Mouse (Mus musculus) forebrain, embryonic 10.5 days (tissue): ENCODE data around the gene Traf4. TPM values are rescaled to one million over a fixed set of nuclear protein-coding genes. Genes with fewer than 3 reads are reported as not detected.

Source experiments
- DNase-seq: peaks from one replicate; pipeline ENCODE4 v3.0.0-alpha.2; 2017; ENCODE audit warnings: low spot score; ENCODE audit errors: extremely low spot score
- H3K27ac ChIP-seq: fragments of 300-500 bp; sonication (generic); 2 replicates; pipeline ENCODE4 v1.5.1; 2016; ENCODE audit warnings: mild to moderate bottlenecking
- H3K27me3 ChIP-seq: fragments of 300-500 bp; sonication (generic); 2 replicates; pipeline ENCODE4 v1.6.1; 2016; ENCODE audit warnings: mild to moderate bottlenecking; ENCODE audit not compliant: poor library complexity, severe bottlenecking
- H3K36me3 ChIP-seq: fragments of 300-500 bp; sonication (generic); replicated peaks from 2 replicates; pipeline ENCODE4 v1.6.1; 2016; ENCODE audit warnings: mild to moderate bottlenecking, moderate library complexity
- H3K4me1 ChIP-seq: fragments of 300-500 bp; sonication (generic); 2 replicates; pipeline ENCODE4 v1.6.1; 2016
- H3K4me3 ChIP-seq: fragments of 300-500 bp; sonication (generic); 2 replicates; pipeline ENCODE4 v1.5.1; 2016; ENCODE audit warnings: mild to moderate bottlenecking, moderate library complexity
- H3K9me3 ChIP-seq: fragments of 300-500 bp; sonication (generic); 2 replicates; pipeline ENCODE4 v1.6.1; 2016; ENCODE audit warnings: mild to moderate bottlenecking, moderate library complexity
- WGBS: fragments of 180-500 bp; shearing (Covaris S2); methylation state at CpG from one replicate; pipeline ENCODE4 v1.1.7; 2016; 5-methylcytosine and 5-hydroxymethylcytosine counted together
- polyA plus RNA-seq: library from polyadenylated mRNA; unstranded; fragments of >200 nt; fragmentation: Nextera tagmentation; extraction: Ambion mirVana; gene quantifications from 2 replicates; pipeline ENCODE4 v1.2.1, GENCODE M21; 2016

Traf4 gene
- polyA plus RNA-seq, 1 experiment from 2014 or later = 104 TPM

GRCm38 (mm10) chr11:78160171-78160570 lies 5.2 kb downstream of the Traf4 start:
- WGBS = 94% methylated on average over 18 of the region's 18 CpGs
- peaks cover 86% of the 10 kb centered on the region for H3K36me3 ChIP-seq
- no peak for DNase-seq
- H3K4me3 ChIP-seq = peak overlapping the region; percentile 7; the same call in 1 of the 2 replicates
- no peaks in the 10 kb centered on the region for H3K9me3 ChIP-seq
- H3K27me3 ChIP-seq = no peaks in the 10 kb centered on the region
- H3K4me1 ChIP-seq = peaks cover 46% of the 10 kb centered on the region
- H3K27ac ChIP-seq = no peak overlapping the region

- H3K36me3 ChIP-seq = peaks cover 93% of the 10 kb centered on the region
- peaks cover 46% of the 10 kb centered on the region for H3K4me1 ChIP-seq
- WGBS = 82% methylated on average over 7 of the region's 7 CpGs
- H3K9me3 ChIP-seq = no peaks in the 10 kb centered on the region
- H3K27me3 ChIP-seq = no peaks in the 10 kb centered on the region
- DNase-seq = no peak
- no peak overlapping the region for H3K27ac ChIP-seq
- no peak overlapping the region for H3K4me3 ChIP-seq
Observed at GRCm38 (mm10) chr11:78159557-78159956, 5.8 kb downstream of the Traf4 start.

- DNase-seq = peak; percentile 78
- peaks cover 97% of the 10 kb centered on the region for H3K36me3 ChIP-seq
Observed at GRCm38 (mm10) chr11:78159096-78159495, 6.3 kb downstream of the Traf4 start.

GRCm38 (mm10) chr11:78156156-78156699 lies 9.2 kb downstream of the Traf4 start:
- peaks cover 98% of the 10 kb centered on the region for H3K36me3 ChIP-seq
- H3K4me1 ChIP-seq = peaks cover 15% of the 10 kb centered on the region
- DNase-seq = no peak
- WGBS = 74% methylated on average over 6 of the region's 6 CpGs
- no peak overlapping the region for H3K27ac ChIP-seq
- H3K9me3 ChIP-seq = no peaks in the 10 kb centered on the region
- H3K4me3 ChIP-seq = no peak overlapping the region
- no peaks in the 10 kb centered on the region for H3K27me3 ChIP-seq

More at GRCm38 (mm10) chr11:78159096-78159495, 6.3 kb downstream of the Traf4 start:
- Histone ChIP-seq H3K9me3 (no peaks in the 10 kb centered on the region), H3K4me1 (peaks cover 42% of the 10 kb centered on the region), H3K27me3 (no peaks in the 10 kb centered on the region), H3K27ac (no peak overlapping the region), H3K4me3 (no peak overlapping the region)
- 33% methylated on average over 2 of the region's 2 CpGs for WGBS

GRCm38 (mm10) chr11:78155674-78156073 lies 9.7 kb downstream of the Traf4 start:
- peaks cover 98% of the 10 kb centered on the region for H3K36me3 ChIP-seq
- H3K27me3 ChIP-seq = no peaks in the 10 kb centered on the region
- DNase-seq = no peak
- no peak overlapping the region for H3K27ac ChIP-seq
- no peaks in the 10 kb centered on the region for H3K9me3 ChIP-seq
- WGBS = 80% methylated on average over 5 of the region's 5 CpGs
- H3K4me3 ChIP-seq = no peak overlapping the region
- peaks cover 13% of the 10 kb centered on the region for H3K4me1 ChIP-seq

- no peak overlapping the region for H3K4me3 ChIP-seq
- H3K27ac ChIP-seq = no peak overlapping the region
- H3K4me1 ChIP-seq = peaks cover 4% of the 10 kb centered on the region; the same call in 1 of the 2 replicates
- 94% methylated on average over 13 of the region's 13 CpGs for WGBS
- H3K27me3 ChIP-seq = no peaks in the 10 kb centered on the region
- no peak for DNase-seq
- H3K9me3 ChIP-seq = no peaks in the 10 kb centered on the region
- H3K36me3 ChIP-seq = peaks cover 97% of the 10 kb centered on the region
Observed at GRCm38 (mm10) chr11:78153778-78154177, 11.6 kb downstream of the Traf4 start.

- peaks cover under 1% of the 10 kb centered on the region; the same call in 1 of the 2 replicates for H3K4me1 ChIP-seq
- no peak for DNase-seq
- no peak overlapping the region for H3K27ac ChIP-seq
- no peak overlapping the region for H3K4me3 ChIP-seq
- no peaks in the 10 kb centered on the region for H3K9me3 ChIP-seq
- WGBS = 87% methylated on average over 9 of the region's 9 CpGs
- peaks cover 96% of the 10 kb centered on the region for H3K36me3 ChIP-seq
- no peaks in the 10 kb centered on the region for H3K27me3 ChIP-seq
Observed at GRCm38 (mm10) chr11:78152299-78153231, 12.8 kb downstream of the Traf4 start.

GRCm38 (mm10) chr11:78151161-78151560 lies 14.2 kb downstream of the Traf4 start:
- WGBS = 43% methylated on average over 1 of the region's 1 CpGs
- no peak for DNase-seq
- Histone ChIP-seq H3K27me3 (no peaks in the 10 kb centered on the region), H3K9me3 (no peaks in the 10 kb centered on the region), H3K36me3 (peaks cover 96% of the 10 kb centered on the region), H3K4me3 (no peak overlapping the region), H3K4me1 (no peaks in the 10 kb centered on the region; the same call in 1 of the 2 replicates), H3K27ac (no peak overlapping the region)

GRCm38 (mm10) chr11:78146707-78147543 lies 18.5 kb downstream of the Traf4 start:
- Histone ChIP-seq H3K27me3 (no peaks in the 10 kb centered on the region), H3K9me3 (no peaks in the 10 kb centered on the region), H3K36me3 (peaks cover 88% of the 10 kb centered on the region), H3K4me1 (no peaks in the 10 kb centered on the region), H3K27ac (no peak overlapping the region), H3K4me3 (no peak overlapping the region)
- WGBS = 93% methylated on average over 6 of the region's 6 CpGs
- DNase-seq = no peak

- Histone ChIP-seq H3K4me1 (no peaks in the 10 kb centered on the region), H3K9me3 (no peaks in the 10 kb centered on the region), H3K27ac (no peak overlapping the region), H3K27me3 (no peaks in the 10 kb centered on the region), H3K36me3 (peaks cover 82% of the 10 kb centered on the region), H3K4me3 (no peak overlapping the region)
- WGBS = 91% methylated on average over 5 of the region's 5 CpGs
- no peak for DNase-seq
Observed at GRCm38 (mm10) chr11:78146168-78146567, 19.2 kb downstream of the Traf4 start.

- 90% methylated on average over 2 of the region's 2 CpGs for WGBS
- H3K27ac ChIP-seq = no peak overlapping the region
- H3K36me3 ChIP-seq = peaks cover 58% of the 10 kb centered on the region
- H3K27me3 ChIP-seq = no peaks in the 10 kb centered on the region
- DNase-seq = no peak
- no peaks in the 10 kb centered on the region for H3K9me3 ChIP-seq
- no peak overlapping the region for H3K4me3 ChIP-seq
- H3K4me1 ChIP-seq = no peaks in the 10 kb centered on the region
Observed at GRCm38 (mm10) chr11:78143520-78143919, 21.9 kb downstream of the Traf4 start.

- peaks cover 29% of the 10 kb centered on the region for H3K36me3 ChIP-seq
- no peaks in the 10 kb centered on the region for H3K27me3 ChIP-seq
- H3K9me3 ChIP-seq = no peaks in the 10 kb centered on the region
- H3K4me3 ChIP-seq = no peak overlapping the region
- 83% methylated on average over 5 of the region's 5 CpGs for WGBS
- no peak for DNase-seq
- H3K27ac ChIP-seq = no peak overlapping the region
- 0 out of 2 replicates have a peak, but pooled peaks cover 4% of the 10 kb centered on the region for H3K4me1 ChIP-seq
Observed at GRCm38 (mm10) chr11:78140665-78141064, 24.7 kb downstream of the Traf4 start.
